ENCODE assay signal across 22 mouse cellular contexts in the genomic region with DNA sequence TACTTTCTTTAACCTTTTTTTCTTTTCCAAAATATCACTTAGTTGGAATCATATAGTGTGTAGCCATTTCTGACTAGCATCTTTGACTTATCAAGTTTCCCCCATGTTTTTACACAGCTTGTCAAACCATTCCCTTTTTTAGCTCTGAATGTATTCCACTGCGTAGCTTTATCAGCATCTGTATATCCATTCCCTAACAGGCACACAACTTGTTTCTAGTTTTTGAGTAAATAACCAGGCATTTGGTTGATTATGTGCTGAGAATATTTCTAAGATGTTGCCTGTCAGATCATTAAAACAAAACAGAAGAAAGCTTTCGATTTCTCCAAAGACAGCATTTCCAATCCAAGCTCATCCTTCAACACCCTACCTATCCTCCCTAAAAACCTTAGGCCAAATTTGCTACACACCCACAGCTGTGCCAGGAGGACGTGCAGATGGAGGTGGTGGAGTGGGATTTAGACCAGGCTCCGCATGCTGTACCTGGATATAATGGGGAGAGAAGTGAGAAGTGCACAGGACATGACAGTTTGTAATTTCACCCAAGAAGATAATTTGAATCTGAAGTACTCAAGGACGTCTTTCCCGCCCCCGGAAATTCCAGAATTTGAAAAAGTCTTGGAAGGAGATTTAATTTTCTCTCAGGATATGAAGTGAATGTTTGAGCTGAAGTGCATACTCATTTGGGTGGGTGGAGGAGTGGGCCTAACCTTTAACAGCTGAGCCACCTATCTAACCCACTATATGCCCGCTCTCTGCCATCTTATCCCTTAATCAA. TPM values are rescaled to one million over a fixed set of nuclear protein-coding genes. Genes with fewer than 3 reads are reported as not detected.
A peak's percentile ranks its signal among the peaks of the same experiment; 100 is the strongest.
DNase-seq lines count a peak whose midpoint lies in the region; ATAC-seq and TF ChIP-seq lines count a peak whose summit lies in the region.
"Had no signal": no experiment of that assay in that cellular context is flagged by ENCODE, and none has a peak within 500 bp of the region (broad histone marks: within the 10 kb centered on the region; RNA-seq: fewer than 3 reads in every experiment).

No protein-coding gene starts in this region.

- peak overlapping the region; percentile 81 for H3K27ac ChIP-seq in left cerebral cortex, adult 2 months
- no peak overlapping the region for H3K27ac ChIP-seq in stomach, postnatal 0 days (replicated peaks)
- H3K27ac ChIP-seq in layer of hippocampus, adult 2 months, result no peak overlapping the region
- H3K27ac ChIP-seq: embryonic facial prominence, embryonic 13.5 days; forebrain, embryonic 13.5 days; heart, embryonic 15.5 days; hindbrain, embryonic 10.5 days; hindbrain, embryonic 14.5 days had no signal

- no peak overlapping the region for H3K9ac ChIP-seq in stomach, postnatal 0 days (ENCODE audit: low read length)
- H3K9ac ChIP-seq: embryonic facial prominence, embryonic 13.5 days; forebrain, embryonic 13.5 days; forebrain, postnatal 0 days; heart, embryonic 15.5 days; hindbrain, embryonic 14.5 days had no signal

- TF ChIP-seq EP300 in stomach, postnatal 0 days (optimal IDR thresholded peaks at IDR 0.05), result no peak

- no peak for TF ChIP-seq CTCF in left cerebral cortex, adult 2 months (IDR thresholded peaks at IDR 0.05)
- no peak for TF ChIP-seq CTCF in stomach, postnatal 0 days (IDR thresholded peaks at IDR 0.05; ENCODE audit: low read depth)
- no peak for TF ChIP-seq CTCF in layer of hippocampus, adult 2 months (conservative IDR thresholded peaks at IDR 0.05)

- intact Hi-C loops in left cerebral cortex, adult 2 months (cut with DNase I), result loop anchor here (5.0 kb wide), 1 partner anchor 40 kb away; no protein-coding TSS in a partner anchor
- intact Hi-C loops in left cerebral cortex, postnatal 4 days (cut with DNase I), result no loop called here

- WGBS in stomach, postnatal 0 days, result 78% methylated on average over 8 of the region's 8 CpGs

- no peaks in the 10 kb centered on the region for H3K36me3 ChIP-seq in stomach, postnatal 0 days (ENCODE audit: control insufficient read depth, insufficient read depth, low read length)
- H3K36me3 ChIP-seq: embryonic facial prominence, embryonic 13.5 days; heart, embryonic 15.5 days; hindbrain, embryonic 10.5 days had no signal

- no peak overlapping the region for H3K4me2 ChIP-seq in stomach, postnatal 0 days (replicated peaks; ENCODE audit: low read depth)
- H3K4me2 ChIP-seq: embryonic facial prominence, embryonic 13.5 days; forebrain, embryonic 13.5 days; heart, embryonic 11.5 days; heart, embryonic 15.5 days; hindbrain, embryonic 14.5 days had no signal

- no peak for ATAC-seq in stomach, postnatal 0 days (ENCODE audit: low FRiP score, low TSS enrichment)
- ATAC-seq: forebrain, embryonic 13.5 days; forebrain, postnatal 0 days had no signal

- H3K4me1 ChIP-seq in stomach, postnatal 0 days (replicated peaks; ENCODE audit: control insufficient read depth, insufficient read depth), result no peaks in the 10 kb centered on the region
- H3K4me1 ChIP-seq: embryonic facial prominence, embryonic 13.5 days; forebrain, embryonic 13.5 days; heart, embryonic 15.5 days; hindbrain, embryonic 10.5 days had no signal

- H3K4me3 ChIP-seq in left cerebral cortex, adult 2 months, result no peak overlapping the region
- H3K4me3 ChIP-seq in stomach, postnatal 0 days (ENCODE audit: low read depth, low read length), result no peak overlapping the region
- no peak overlapping the region for H3K4me3 ChIP-seq in layer of hippocampus, adult 2 months
- H3K4me3 ChIP-seq: embryonic facial prominence, embryonic 13.5 days; forebrain, embryonic 13.5 days; heart, embryonic 15.5 days; hindbrain, embryonic 10.5 days had no signal

- H3K27me3 ChIP-seq in stomach, postnatal 0 days (ENCODE audit: control insufficient read depth, insufficient read depth, low read length), result no peaks in the 10 kb centered on the region
- H3K27me3 ChIP-seq: embryonic facial prominence, embryonic 13.5 days; forebrain, embryonic 13.5 days; heart, embryonic 15.5 days had no signal

- no peak for DNase-seq in left cerebral cortex, adult 2 months (ENCODE audit: extremely low spot score in 1 of 2, low spot score in 2 of 2)
- no peak for DNase-seq in left cerebral cortex, postnatal 4 days
- peak; percentile 31 for DNase-seq in right cerebral cortex, adult 18-20 months
- DNase-seq in right cerebral cortex, postnatal 4 days, result no peak
- peak; percentile 2 for DNase-seq in lung, postnatal 10 days
- no peak for DNase-seq in stomach, postnatal 0 days (ENCODE audit: low spot score)
- DNase-seq in layer of hippocampus, adult 2 months (ENCODE audit: low spot score in 2 of 2), result no peak
- DNase-seq: adrenal gland, postnatal 10 days; cerebellum, adult 11-12 months; cerebellum, adult 9-10 months; cerebellum, postnatal 25 days; forebrain, postnatal 0 days; gastrocnemius, postnatal 36 days; heart, adult 18-20 months; heart, postnatal 14 days had no signal

- H3K9me3 ChIP-seq in stomach, postnatal 0 days (ENCODE audit: control insufficient read depth, low read length), result no peaks in the 10 kb centered on the region
- H3K9me3 ChIP-seq: embryonic facial prominence, embryonic 13.5 days; forebrain, embryonic 13.5 days; heart, embryonic 15.5 days; hindbrain, embryonic 10.5 days had no signal

RNA-seq across cellular contexts. Expression of gene Rgs4, which starts 54.8 kb away (rescaled TPM):
- 100 to 1,000 TPM; 424 to 452 TPM for total RNA-seq in left cerebral cortex, adult 2 months (2021)
- 10 to 100 TPM; 88.6 to 95.3 TPM for total RNA-seq in left cerebral cortex, postnatal 4 days (2021)
- polyA plus RNA-seq in stomach, postnatal 0 days (2015; fragmentation: Nextera tagmentation; extraction: Ambion mirVana), result 8.4 TPM in 2 replicates
- total RNA-seq in layer of hippocampus, adult 2 months (2021), result 100 to 1,000 TPM; 107 to 122 TPM
- total RNA-seq: MEL had no signal

Comparison
In these comparisons a context has a peak if more than half of its experiments do, and no peak if none do; other contexts are left out.
1. DNase-seq: peak in right cerebral cortex, adult 18-20 months (single experiment) and lung, postnatal 10 days (single experiment); none in left cerebral cortex, adult 2 months (0 of 2), left cerebral cortex, postnatal 4 days (single experiment), right cerebral cortex, postnatal 4 days (single experiment), stomach, postnatal 0 days (single experiment) and layer of hippocampus, adult 2 months (0 of 2).